Comparison of ENCODE assay signal across 8 mouse cellular contexts in the genomic region with DNA sequence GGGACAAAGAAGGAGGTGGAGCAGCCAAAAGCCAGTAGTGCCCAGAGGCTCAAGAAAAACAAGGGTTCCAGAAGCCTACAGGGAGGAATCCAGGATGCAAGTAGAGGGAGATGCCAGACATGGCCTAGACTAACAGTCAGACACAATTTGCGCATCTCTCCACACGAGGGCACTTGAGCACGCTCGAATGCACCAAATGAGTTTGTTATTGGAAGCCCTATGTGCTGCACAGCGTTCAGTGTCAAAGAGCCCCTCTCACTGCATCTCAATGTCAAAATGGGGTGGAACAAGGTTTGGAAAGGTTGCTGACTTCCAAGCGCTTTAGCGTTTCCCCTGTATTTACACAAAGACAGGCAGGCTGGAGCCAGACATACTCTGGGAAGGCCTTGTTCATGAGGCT.
DNase-seq lines count a peak whose midpoint lies in the region; ATAC-seq lines count a peak whose summit lies in the region.

No protein-coding gene starts in this region.

- peak; percentile 53; the same call in 1 of the 2 replicates for ATAC-seq in cerebellum, adult (ENCODE audit: insufficient number of reproducible peaks, low FRiP score, low TSS enrichment)
- ATAC-seq in forebrain, embryonic 14.5 days: peak; percentile 72
- peak; percentile 80 for ATAC-seq in neural tube, embryonic 15.5 days (ENCODE audit: low FRiP score)
- no peak for ATAC-seq in intestine, embryonic 16.5 days

- H3K27ac ChIP-seq in forebrain, embryonic 14.5 days (ENCODE audit: low read depth, low read length): no peak overlapping the region
- no peak overlapping the region for H3K27ac ChIP-seq in neural tube, embryonic 15.5 days (replicated peaks)
- H3K27ac ChIP-seq in intestine, embryonic 16.5 days (ENCODE audit: low read length): no peak overlapping the region

- 0 out of 2 replicates have a peak, but pooled peaks cover 3% of the 10 kb centered on the region for H3K27me3 ChIP-seq in forebrain, embryonic 14.5 days (replicated peaks; ENCODE audit: control insufficient read depth, insufficient read depth, low read length)
- no peaks in the 10 kb centered on the region; the same call in 1 of the 2 replicates for H3K27me3 ChIP-seq in neural tube, embryonic 15.5 days (replicated peaks)
- peaks cover 28% of the 10 kb centered on the region for H3K27me3 ChIP-seq in intestine, embryonic 16.5 days (replicated peaks; ENCODE audit: control insufficient read depth, insufficient read depth, low read length)

- H3K9ac ChIP-seq in forebrain, embryonic 14.5 days (ENCODE audit: low read length): no peak overlapping the region
- no peak overlapping the region for H3K9ac ChIP-seq in neural tube, embryonic 15.5 days (replicated peaks)
- no peak overlapping the region for H3K9ac ChIP-seq in intestine, embryonic 16.5 days (ENCODE audit: low read depth, low read length)

- no peaks in the 10 kb centered on the region for H3K36me3 ChIP-seq in forebrain, embryonic 14.5 days (ENCODE audit: control insufficient read depth, insufficient read depth, low read length)
- no peaks in the 10 kb centered on the region for H3K36me3 ChIP-seq in neural tube, embryonic 15.5 days
- no peaks in the 10 kb centered on the region for H3K36me3 ChIP-seq in intestine, embryonic 16.5 days (ENCODE audit: control insufficient read depth, insufficient read depth, low read length)

- H3K4me2 ChIP-seq in forebrain, embryonic 14.5 days (ENCODE audit: low read length): no peak overlapping the region
- H3K4me2 ChIP-seq in neural tube, embryonic 15.5 days: no peak overlapping the region
- no peak overlapping the region for H3K4me2 ChIP-seq in intestine, embryonic 16.5 days (ENCODE audit: low read depth, low read length)

- peak; percentile 82 for DNase-seq in ES-CJ7 (ENCODE audit: low read depth, low spot score)
- peak; percentile 87 for DNase-seq in forebrain, embryonic 14.5 days (ENCODE audit: low spot score)
- peak; percentile 63 for DNase-seq in left cerebral cortex, adult 11 months (ENCODE audit: low spot score)
- no peak for DNase-seq in natural killer cell, adult 2 months (ENCODE audit: low spot score in 2 of 2)
- DNase-seq in gastrocnemius, postnatal 25 days: no peak

- H3K4me1 ChIP-seq in forebrain, embryonic 14.5 days (ENCODE audit: control insufficient read depth, insufficient read depth, low read length): 0 out of 2 replicates have a peak, but pooled peaks cover 5% of the 10 kb centered on the region
- H3K4me1 ChIP-seq in neural tube, embryonic 15.5 days: peaks cover 33% of the 10 kb centered on the region
- no peaks in the 10 kb centered on the region for H3K4me1 ChIP-seq in intestine, embryonic 16.5 days (ENCODE audit: control insufficient read depth, insufficient read depth, low read length)

- WGBS in forebrain, embryonic 14.5 days: 21% methylated on average over 7 of the region's 7 CpGs
- 17% methylated on average over 7 of the region's 7 CpGs for WGBS in neural tube, embryonic 15.5 days
- 19% methylated on average over 7 of the region's 7 CpGs for WGBS in intestine, embryonic 16.5 days

- H3K9me3 ChIP-seq in forebrain, embryonic 14.5 days (replicated peaks; ENCODE audit: control insufficient read depth, low read length): no peaks in the 10 kb centered on the region
- H3K9me3 ChIP-seq in neural tube, embryonic 15.5 days (replicated peaks): no peaks in the 10 kb centered on the region
- H3K9me3 ChIP-seq in intestine, embryonic 16.5 days (ENCODE audit: control insufficient read depth, low read length): no peaks in the 10 kb centered on the region

- H3K4me3 ChIP-seq in forebrain, embryonic 14.5 days (ENCODE audit: low read depth, low read length): no peak overlapping the region
- no peak overlapping the region for H3K4me3 ChIP-seq in neural tube, embryonic 15.5 days (replicated peaks)
- H3K4me3 ChIP-seq in intestine, embryonic 16.5 days (ENCODE audit: low read length): no peak overlapping the region

Comparison
In these comparisons a context has a peak if more than half of its experiments do, and no peak if none do; other contexts are left out.
1. DNase-seq: peak in ES-CJ7 (single experiment), forebrain, embryonic 14.5 days (single experiment) and left cerebral cortex, adult 11 months (single experiment); none in natural killer cell, adult 2 months (0 of 2) and gastrocnemius, postnatal 25 days (single experiment).